Mouse (Mus musculus): Measurements from ENCODE around the gene Zap70.
A peak's percentile ranks its signal among the peaks of the same experiment; 100 is the strongest.

GRCm38 (mm10) chr1:36737300-36737699, 24.3 kb upstream of the Zap70 start:
- TF ChIP-seq SIN3A (IDR thresholded peaks at IDR 0.05; ENCODE audit: low read length) (no peak), CTCF (conservative IDR thresholded peaks at IDR 0.05 in 1 of 2, IDR thresholded peaks at IDR 0.05 in 1 of 2; ENCODE audit: low read depth in 2 of 2, low read length in 2 of 2) (peak; percentile 79 to 92)
